Mouse (Mus musculus) cortical plate, adult 2 months (tissue): ENCODE results near the gene Samd11.

Experiments used
- CTCF ChIP-seq: fragments of 200-500 bp; IDR thresholded peaks from 2 replicates; pipeline ENCODE4 v1.5.1; 2011; ENCODE audit warnings: mild to moderate bottlenecking, control low read depth, low read length; ENCODE audit not compliant: insufficient read depth; ENCODE audit errors: extremely low read depth
- POLR2A ChIP-seq: fragments of 200-500 bp; IDR thresholded peaks from 2 replicates; pipeline ENCODE4 v1.6.1; 2011; ENCODE audit warnings: mild to moderate bottlenecking, low read length, control low read depth; ENCODE audit not compliant: insufficient read depth; ENCODE audit errors: extremely low read depth

- no peak for TF ChIP-seq POLR2A
- TF ChIP-seq CTCF = no peak
These were observed 18.6 kb downstream of the Samd11 start for GRCm38 (mm10) chr4:156236651-156237447.
